Mouse (Mus musculus) bone marrow macrophage, adult 2 months (primary cell): Measurements from ENCODE around the gene Gnat2.

Experiments
- CTCF ChIP-seq: IDR thresholded peaks from 2 replicates; pipeline ENCODE4 v1.5.1; 2012; ENCODE audit warnings: low read depth, mild to moderate bottlenecking, low read length, moderate library complexity
- POLR2A ChIP-seq: IDR thresholded peaks from 2 replicates; pipeline ENCODE4 v1.6.1; 2012; ENCODE audit warnings: mild to moderate bottlenecking, low read depth, low read length, borderline replicate concordance

GRCm38 (mm10) chr3:108113591-108114289 is 21.2 kb downstream of the Gnat2 start:
- TF ChIP-seq POLR2A (no peak), CTCF (no peak)
